Mouse (Mus musculus) bone marrow macrophage, adult 2 months (primary cell): ENCODE data around the gene Hist1h4a. TPM values are rescaled to one million over a fixed set of nuclear protein-coding genes. Genes with fewer than 3 reads are reported as not detected.
"Not testable (repeated sequence)": the region's sequence is repeated elsewhere in the genome, so short reads cannot be mapped to it uniquely, and the experiment has no call there.

Experiments used
- H3K27ac ChIP-seq: 2 replicates; pipeline ENCODE4 v1.5.1; 2012; ENCODE audit warnings: low read depth, low read length; ENCODE audit not compliant: insufficient read depth
- H3K4me1 ChIP-seq: 2 replicates; pipeline ENCODE4 v1.6.1; 2012; ENCODE audit warnings: low read length; ENCODE audit not compliant: control insufficient read depth, insufficient read depth
- H3K4me3 ChIP-seq: 2 replicates; pipeline ENCODE4 v1.5.1; 2012; ENCODE audit warnings: mild to moderate bottlenecking, low read length, moderate library complexity; ENCODE audit not compliant: insufficient read depth
- CTCF ChIP-seq: IDR thresholded peaks from 2 replicates; pipeline ENCODE4 v1.5.1; 2012; ENCODE audit warnings: low read depth, mild to moderate bottlenecking, low read length, moderate library complexity
- POLR2A ChIP-seq: IDR thresholded peaks from 2 replicates; pipeline ENCODE4 v1.6.1; 2012; ENCODE audit warnings: mild to moderate bottlenecking, low read depth, low read length, borderline replicate concordance
- polyA plus RNA-seq: library from polyadenylated mRNA; stranded (reverse); fragments of >200 nt; gene quantifications from 2 replicates; pipeline ENCODE4 v1.2.4, GENCODE M21; 2012; ENCODE audit not compliant: missing spikeins, insufficient read depth, insufficient read length

Gene Hist1h4a
- polyA plus RNA-seq, 1 experiment, result not detected

DNA sequence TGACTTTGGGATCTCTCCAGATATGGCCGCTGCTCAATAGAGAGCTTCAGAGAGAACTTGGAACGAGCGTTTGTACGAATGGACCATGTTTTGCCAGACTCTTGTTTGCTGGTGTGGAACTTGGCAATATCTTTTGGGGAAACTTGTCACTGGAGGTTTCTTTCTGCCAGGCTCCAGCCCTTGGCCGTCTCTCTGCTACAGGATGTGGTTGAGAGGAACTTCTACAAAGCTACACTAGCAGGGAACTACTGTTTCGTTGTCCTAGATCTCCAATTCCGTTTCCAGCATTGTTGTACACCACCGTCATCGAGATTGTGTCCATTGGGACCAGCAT, 31.9 kb downstream of the Hist1h4a start:
- TF ChIP-seq POLR2A, result no peak
- TF ChIP-seq CTCF, result no peak
- H3K4me1 ChIP-seq, result peaks cover 19% of the 10 kb centered on the region
- no peak overlapping the region for H3K4me3 ChIP-seq
- no peak overlapping the region; the same call in 1 of the 2 replicates for H3K27ac ChIP-seq

DNA sequence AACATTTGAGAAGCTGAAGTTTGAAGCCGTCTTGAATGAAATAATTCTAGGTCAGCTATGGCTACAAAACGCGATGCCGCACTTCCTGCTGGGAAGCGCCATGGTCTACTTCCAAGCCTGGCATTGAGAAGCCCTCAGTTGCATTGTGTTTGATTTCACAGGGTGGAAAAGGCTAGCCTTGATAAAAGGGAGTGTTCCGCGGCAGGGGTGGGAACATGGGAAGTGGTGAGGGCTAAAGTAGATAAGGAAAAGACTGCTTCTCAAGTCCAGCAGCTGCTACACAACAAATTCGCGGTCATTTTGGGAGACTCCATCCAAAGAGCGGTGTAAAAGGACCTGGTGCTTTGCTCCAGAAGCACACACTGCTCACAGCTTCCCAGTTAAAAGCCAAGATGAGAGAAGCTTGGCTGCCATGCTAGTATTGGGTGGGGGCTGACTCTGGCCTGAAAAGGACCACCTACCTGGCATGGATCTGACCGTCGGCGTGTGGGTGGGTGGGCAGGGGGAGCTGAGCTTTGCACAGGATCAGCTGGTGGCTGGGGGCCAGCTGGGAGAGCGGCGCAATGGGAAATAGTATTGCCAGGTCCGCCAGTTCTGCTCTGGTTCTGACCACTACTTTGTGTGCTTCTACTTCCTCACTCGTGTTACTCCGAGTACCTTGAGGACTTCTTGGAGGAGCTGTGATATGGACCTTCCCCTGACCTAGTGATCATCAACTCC, 32.4 kb downstream of the Hist1h4a start:
- no peak for TF ChIP-seq POLR2A
- TF ChIP-seq CTCF, result no peak
- no peak overlapping the region for H3K4me3 ChIP-seq
- H3K27ac ChIP-seq, result no peak overlapping the region; the same call in 1 of the 2 replicates
- peaks cover 19% of the 10 kb centered on the region for H3K4me1 ChIP-seq

- no peak overlapping the region for H3K4me3 ChIP-seq
- TF ChIP-seq POLR2A (no peak), CTCF (no peak)
- H3K27ac ChIP-seq, result no peak overlapping the region
- peaks cover 18% of the 10 kb centered on the region for H3K4me1 ChIP-seq
Observed at GRCm38 (mm10) chr13:23725213-23725612, 35.8 kb downstream of the Hist1h4a start.

DNA sequence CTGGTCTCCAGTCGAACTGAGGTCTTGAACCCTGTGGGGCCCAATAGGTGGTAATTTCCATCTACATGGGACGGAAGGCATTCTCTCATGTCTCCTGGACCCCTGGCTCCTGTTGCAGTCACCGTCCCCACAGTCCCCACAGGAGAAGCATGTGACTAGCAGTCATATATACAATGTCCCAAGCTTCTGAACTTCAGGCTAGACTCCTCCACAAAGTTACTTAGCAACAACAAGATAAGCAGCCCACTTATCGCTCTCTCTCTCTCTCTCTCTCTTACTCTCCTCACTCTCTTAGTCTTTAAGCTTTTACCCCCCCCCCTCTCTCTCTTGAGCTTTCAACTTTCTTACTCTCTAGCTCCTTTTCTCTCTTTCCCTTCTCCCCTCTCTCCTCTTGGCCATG, 36.8 kb downstream of the Hist1h4a start:
- no peak for TF ChIP-seq POLR2A
- TF ChIP-seq CTCF, result no peak
- no peak overlapping the region for H3K4me3 ChIP-seq
- no peak overlapping the region for H3K27ac ChIP-seq
- H3K4me1 ChIP-seq, result peaks cover 14% of the 10 kb centered on the region

DNA sequence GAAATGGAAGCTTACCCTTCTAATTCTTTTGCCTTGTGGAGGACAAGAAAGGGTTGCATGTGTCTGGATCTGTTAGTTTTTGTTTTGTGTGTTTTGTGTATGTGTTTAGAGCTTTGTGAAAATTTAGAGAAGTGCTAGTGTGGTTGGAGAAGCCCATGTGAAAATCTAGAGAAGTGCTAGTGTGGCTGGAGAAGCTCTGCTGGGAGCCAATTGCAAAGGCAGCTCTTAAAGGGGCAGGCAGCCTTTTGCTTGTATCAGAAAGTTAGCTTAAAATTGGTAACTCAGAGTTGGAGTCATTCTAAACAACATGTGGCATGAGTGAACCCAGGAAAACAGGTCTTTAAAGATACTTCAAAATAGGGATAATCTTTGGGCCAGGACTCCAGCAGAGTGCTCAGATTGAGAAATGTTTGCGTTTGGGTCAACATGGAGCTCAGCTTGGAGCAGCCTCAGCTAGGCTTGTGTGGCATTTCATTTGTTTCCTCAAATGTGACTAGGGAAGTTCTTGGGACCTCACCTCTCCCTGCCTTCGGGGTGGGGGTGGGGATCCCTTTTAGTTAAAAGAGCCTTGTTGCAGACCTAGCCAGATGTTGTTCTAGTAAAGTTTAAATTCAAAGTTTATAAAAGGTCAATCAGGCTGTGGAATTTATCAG, 43.3 kb downstream of the Hist1h4a start:
- Histone ChIP-seq H3K4me1 (peaks cover 23% of the 10 kb centered on the region), H3K27ac (peak overlapping the region; percentile 89)
- H3K4me3 ChIP-seq, result not testable (repeated sequence)

DNA sequence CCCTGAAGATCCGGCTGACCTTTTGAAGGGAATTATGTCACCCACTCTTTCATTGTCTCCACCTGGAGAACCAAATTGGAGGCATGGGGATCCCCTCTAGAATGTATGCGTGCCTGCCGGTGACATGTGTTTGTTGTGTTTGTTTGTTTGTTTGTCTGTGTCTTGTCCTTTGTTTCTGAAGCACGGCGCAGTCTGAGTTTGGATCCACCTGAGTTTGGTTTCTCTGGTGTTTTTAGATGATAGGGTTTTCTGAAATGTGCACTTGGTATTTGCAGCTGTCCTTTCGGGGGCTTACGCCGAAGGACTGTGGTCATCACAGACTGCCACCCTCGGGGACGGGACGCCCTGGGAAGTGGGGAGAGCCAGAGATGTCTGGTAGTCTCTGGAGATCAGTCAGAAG, 43.9 kb downstream of the Hist1h4a start:
- no peak for TF ChIP-seq CTCF
- TF ChIP-seq POLR2A, result no peak
- H3K4me3 ChIP-seq, result no peak overlapping the region
- peak overlapping the region; percentile 89 for H3K27ac ChIP-seq
- H3K4me1 ChIP-seq, result peaks cover 26% of the 10 kb centered on the region

DNA sequence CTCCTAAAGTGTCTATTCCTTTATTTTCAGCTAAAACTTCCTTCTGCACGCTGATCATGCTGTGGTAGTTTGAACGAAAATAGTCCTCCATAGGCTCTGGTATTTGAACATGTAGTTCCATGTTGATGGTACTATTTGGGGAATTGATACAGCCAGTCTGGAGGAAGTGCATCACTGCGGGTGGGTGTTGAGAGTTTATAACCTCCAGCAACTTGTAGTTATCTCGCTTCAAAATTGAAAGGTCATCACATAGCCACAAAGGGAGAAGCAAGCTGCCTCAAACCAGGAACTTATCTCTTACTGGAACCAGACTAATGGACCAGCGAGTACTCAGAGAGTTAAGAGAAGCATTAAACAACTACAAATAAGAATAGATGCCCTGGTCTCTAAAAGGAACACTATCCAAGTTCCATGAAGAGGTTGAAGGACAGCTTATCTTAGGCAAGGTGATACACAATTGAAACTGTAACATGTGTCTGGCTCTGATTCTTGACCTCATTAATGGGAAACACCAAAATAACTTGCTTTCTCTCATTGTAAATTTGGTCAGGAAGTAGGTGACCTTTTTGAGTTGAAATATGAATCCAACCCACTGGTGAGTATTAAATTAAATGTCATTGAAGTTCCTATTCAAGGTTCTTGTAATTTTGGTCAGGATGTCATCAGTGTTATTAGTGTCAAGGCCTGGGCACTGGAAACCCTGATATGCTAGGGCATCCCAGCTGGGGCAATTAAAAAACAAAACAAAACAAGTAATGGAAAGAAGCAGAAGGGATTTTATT, 44.6 kb downstream of the Hist1h4a start:
- Histone ChIP-seq H3K4me1 (peaks cover 33% of the 10 kb centered on the region), H3K27ac (peak overlapping the region; percentile 6), H3K4me3 (no peak overlapping the region)
- no peak for TF ChIP-seq POLR2A
- TF ChIP-seq CTCF, result no peak

Other genes with a start within 250 kb of the Hist1h4a start
- 2.5 and 3.1 TPM in 2 replicates for gene Hist1h4h, start 230.2 kb downstream of the Hist1h4a start, polyA plus RNA-seq
- 42.5 and 76.9 TPM in 2 replicates for gene Hist1h2af, start 227.3 kb downstream of the Hist1h4a start, polyA plus RNA-seq
- not detected in 2 replicates for gene Hist1h3g, start 225.8 kb downstream of the Hist1h4a start, polyA plus RNA-seq
- gene Hist1h2bh, start 217.8 kb downstream of the Hist1h4a start, polyA plus RNA-seq, result 0.71 and 0.97 TPM in 2 replicates
- 0.80 TPM in 1 of 2 replicates, not detected in the other for gene Hist1h3f, start 217.2 kb downstream of the Hist1h4a start, polyA plus RNA-seq
- gene Hist1h4f, start 209.6 kb downstream of the Hist1h4a start, polyA plus RNA-seq, result 4.7 TPM in 1 of 2 replicates, not detected in the other
- gene Hist1h1d, start 208.0 kb downstream of the Hist1h4a start, polyA plus RNA-seq, result 0.11 and 0.39 TPM in 2 replicates
- 1.5 and 3.6 TPM in 2 replicates for gene Hist1h3e, start 198.9 kb downstream of the Hist1h4a start, polyA plus RNA-seq
- 1.7 TPM in 1 of 2 replicates, not detected in the other for gene Hist1h2ae, start 190.0 kb downstream of the Hist1h4a start, polyA plus RNA-seq
- 9.8 and 11.9 TPM in 2 replicates for gene Hist1h2bg, start 189.8 kb downstream of the Hist1h4a start, polyA plus RNA-seq
- gene Hist1h2bf, start 187.0 kb downstream of the Hist1h4a start, polyA plus RNA-seq, result 3.8 and 7.9 TPM in 2 replicates
- not detected in 2 replicates for gene Hist1h2ad, start 186.8 kb downstream of the Hist1h4a start, polyA plus RNA-seq
- gene Hist1h3d, start 185.5 kb downstream of the Hist1h4a start, polyA plus RNA-seq, result 2.3 and 3.2 TPM in 2 replicates
- 1.6 and 2.5 TPM in 2 replicates for gene Hist1h4d, start 179.6 kb downstream of the Hist1h4a start, polyA plus RNA-seq
- 0.86 and 2.1 TPM in 2 replicates for gene Hist1h2be, start 140.1 kb downstream of the Hist1h4a start, polyA plus RNA-seq
- 2.6 TPM in 2 replicates for gene Hist1h1e, start 138.7 kb downstream of the Hist1h4a start, polyA plus RNA-seq
- gene Hist1h2ac, start 77.3 kb downstream of the Hist1h4a start, polyA plus RNA-seq, result 0.35 and 0.40 TPM in 2 replicates
- 55.8 and 61.9 TPM in 2 replicates for gene Hist1h2bc, start 77.0 kb downstream of the Hist1h4a start, polyA plus RNA-seq
- 0.62 TPM in 1 of 2 replicates, not detected in the other for gene Hist1h1t, start 65.4 kb downstream of the Hist1h4a start, polyA plus RNA-seq
- not detected in 2 replicates for gene Hist1h4c, start 62.8 kb downstream of the Hist1h4a start, polyA plus RNA-seq
- gene Hfe, start 50.4 kb downstream of the Hist1h4a start, polyA plus RNA-seq, result 95.3 and 104 TPM in 2 replicates
- gene Hist1h1c, start 22.4 kb downstream of the Hist1h4a start, polyA plus RNA-seq, result 75.5 and 80.8 TPM in 2 replicates
- gene Hist1h3c, start 15.6 kb downstream of the Hist1h4a start, polyA plus RNA-seq, result 1.2 TPM in 1 of 2 replicates, not detected in the other
- gene Hist1h2bb, start 14.5 kb downstream of the Hist1h4a start, polyA plus RNA-seq, result 1.3 TPM in 1 of 2 replicates, not detected in the other
- 4.3 and 8.4 TPM in 2 replicates for gene Hist1h2ab, start 10.1 kb downstream of the Hist1h4a start, polyA plus RNA-seq
- gene Hist1h3b, start 9.0 kb downstream of the Hist1h4a start, polyA plus RNA-seq, result 2.1 and 4.8 TPM in 2 replicates
- 4.5 and 5.1 TPM in 2 replicates for gene Hist1h4b, start 4.2 kb downstream of the Hist1h4a start, polyA plus RNA-seq
- not detected in 2 replicates for gene Hist1h3a, start 1.2 kb upstream of the Hist1h4a start, polyA plus RNA-seq
- gene Hist1h1a, start 2.4 kb upstream of the Hist1h4a start, polyA plus RNA-seq, result not detected in 2 replicates
- gene Trim38, start 8.7 kb upstream of the Hist1h4a start, polyA plus RNA-seq, result not detected in 2 replicates
- not detected in 2 replicates for gene Slc17a2, start 45.8 kb upstream of the Hist1h4a start, polyA plus RNA-seq
- not detected in 2 replicates for gene Slc17a3, start 78.2 kb upstream of the Hist1h4a start, polyA plus RNA-seq
- gene Slc17a1, start 106.5 kb upstream of the Hist1h4a start, polyA plus RNA-seq, result not detected in 2 replicates
- gene Slc17a4, start 153.8 kb upstream of the Hist1h4a start, polyA plus RNA-seq, result not detected in 2 replicates
- not detected in 2 replicates for gene Hist1h2ba, start 172.9 kb upstream of the Hist1h4a start, polyA plus RNA-seq
- not detected in 2 replicates for gene Hist1h2aa, start 173.2 kb upstream of the Hist1h4a start, polyA plus RNA-seq
- not detected in 2 replicates for gene Scgn, start 230.0 kb upstream of the Hist1h4a start, polyA plus RNA-seq